Mouse (Mus musculus): Measurements from ENCODE around the gene 1700028P14Rik. TPM values are rescaled to one million over a fixed set of nuclear protein-coding genes. Genes with fewer than 3 reads are reported as not detected.

1700028P14Rik gene
- total and polyA plus RNA-seq, 3 experiments: not detected

- DNase-seq (ENCODE audit: low read depth, low spot score): no peak
These were observed 130.8 kb downstream of the 1700028P14Rik start for GRCm38 (mm10) chr19:23521831-23522230.

GRCm38 (mm10) chr19:23521071-23521470, 131.5 kb downstream of the 1700028P14Rik start:
- no peaks in the 10 kb centered on the region for H3K4me1 ChIP-seq (ENCODE audit: control insufficient read depth in 1 of 2, insufficient read depth in 2 of 2, low read length in 2 of 2)
- no peaks in the 10 kb centered on the region for H3K36me3 ChIP-seq (ENCODE audit: control insufficient read depth in 1 of 2, insufficient read depth in 2 of 2, low read length in 2 of 2)
- H3K27me3 ChIP-seq (ENCODE audit: control insufficient read depth in 1 of 2, insufficient read depth in 2 of 2, low read length in 2 of 2): no peaks in the 10 kb centered on the region; a peak in 1 of 4 replicates
- no peaks in the 10 kb centered on the region for H3K9me3 ChIP-seq (replicated peaks; ENCODE audit: insufficient read depth, low read length)
- no peak for TF ChIP-seq TCF12 (IDR thresholded peaks at IDR 0.05; ENCODE audit: low read depth, low read length)
- H3K4me3 ChIP-seq (ENCODE audit: control insufficient read depth in 1 of 2, insufficient read depth in 1 of 2, low read depth in 2 of 2, low read length in 2 of 2): no peak overlapping the region
- no peaks in the 10 kb centered on the region for H3K79me2 ChIP-seq (ENCODE audit: control insufficient read depth, insufficient read depth, low read length, poor library complexity)
- H3K27ac ChIP-seq (ENCODE audit: control insufficient read depth, low read depth, low read length): no peak overlapping the region
- H3K9ac ChIP-seq (ENCODE audit: control insufficient read depth, low read depth, low read length, poor library complexity, severe bottlenecking): no peak overlapping the region
- DNase-seq (ENCODE audit: low read depth, low spot score): no peak

More at GRCm38 (mm10) chr19:23521831-23522230, 130.8 kb downstream of the 1700028P14Rik start:
- Histone ChIP-seq H3K4me3 (ENCODE audit: control insufficient read depth in 1 of 2, insufficient read depth in 1 of 2, low read depth in 2 of 2, low read length in 2 of 2) (no peak overlapping the region), H3K27me3 (ENCODE audit: control insufficient read depth in 1 of 2, insufficient read depth in 2 of 2, low read length in 2 of 2) (no peaks in the 10 kb centered on the region; a peak in 1 of 4 replicates), H3K9ac (ENCODE audit: control insufficient read depth, low read depth, low read length, poor library complexity, severe bottlenecking) (no peak overlapping the region), H3K27ac (ENCODE audit: control insufficient read depth, low read depth, low read length) (no peak overlapping the region), H3K79me2 (ENCODE audit: control insufficient read depth, insufficient read depth, low read length, poor library complexity) (no peaks in the 10 kb centered on the region), H3K4me1 (ENCODE audit: control insufficient read depth in 1 of 2, insufficient read depth in 2 of 2, low read length in 2 of 2) (no peaks in the 10 kb centered on the region), H3K36me3 (ENCODE audit: control insufficient read depth in 1 of 2, insufficient read depth in 2 of 2, low read length in 2 of 2) (no peaks in the 10 kb centered on the region), H3K9me3 (replicated peaks; ENCODE audit: insufficient read depth, low read length) (no peaks in the 10 kb centered on the region)
- TF ChIP-seq ZC3H11A (IDR thresholded peaks at IDR 0.05; ENCODE audit: low read depth, low read length): no peak
- no peak for TF ChIP-seq MAFK (IDR thresholded peaks at IDR 0.05; ENCODE audit: borderline replicate concordance, low read depth, low read length)
- TF ChIP-seq CHD2 (IDR thresholded peaks at IDR 0.05; ENCODE audit: low read length): no peak
- TF ChIP-seq RCOR1 (IDR thresholded peaks at IDR 0.05; ENCODE audit: low read depth, low read length): no peak
- TF ChIP-seq USF1 (IDR thresholded peaks at IDR 0.05; ENCODE audit: low read depth, low read length): no peak
- TF ChIP-seq TAL1 (IDR thresholded peaks at IDR 0.05; ENCODE audit: low read length): no peak
- TF ChIP-seq ETS1 (IDR thresholded peaks at IDR 0.05; ENCODE audit: low read depth, low read length): no peak
- TF ChIP-seq EP300 (IDR thresholded peaks at IDR 0.05; ENCODE audit: low read depth in 1 of 2, low read length in 2 of 2): no peak
- no peak for TF ChIP-seq SMC3 (IDR thresholded peaks at IDR 0.05; ENCODE audit: low read depth, low read length)
- TF ChIP-seq CTCF (IDR thresholded peaks at IDR 0.05 in 2 of 3, conservative IDR thresholded peaks at IDR 0.05 in 1 of 3; ENCODE audit: control insufficient read depth in 1 of 3, insufficient read depth in 1 of 3, low read depth in 2 of 3, low read length in 3 of 3, poor library complexity in 1 of 3, severe bottlenecking in 1 of 3): no peak
- no peak for TF ChIP-seq MEF2A (IDR thresholded peaks at IDR 0.05; ENCODE audit: extremely low read depth, insufficient replicate concordance, low read depth, low read length, poor library complexity, severe bottlenecking)
- no peak for TF ChIP-seq USF2 (IDR thresholded peaks at IDR 0.05; ENCODE audit: borderline replicate concordance in 1 of 2, insufficient read depth in 1 of 2, low read depth in 1 of 2, low read length in 2 of 2)
- TF ChIP-seq GABPA (IDR thresholded peaks at IDR 0.05; ENCODE audit: low read depth, low read length): no peak
- no peak for TF ChIP-seq TBP (IDR thresholded peaks at IDR 0.05; ENCODE audit: low read depth, low read length)

Data from MEL (cell line).